8 mouse cellular contexts compared by ENCODE assay signal in genomic region chr6:88189312-88190042, GRCm38 (mm10). TPM values are rescaled to one million over a fixed set of nuclear protein-coding genes. Genes with fewer than 3 reads are reported as not detected.
A peak's percentile ranks its signal among the peaks of the same experiment; 100 is the strongest.
DNase-seq lines count a peak whose midpoint lies in the region; ATAC-seq lines count a peak whose summit lies in the region.

No protein-coding gene starts in this region.

- DNase-seq in R1 (ENCODE audit: low read depth, low spot score) = peak; percentile 97
- DNase-seq in cerebellum, postnatal 14 days = peak; percentile 84 to 90
- peak; percentile 62 to 64 for DNase-seq in frontal cortex, postnatal 25 days (ENCODE audit: low spot score in 2 of 2)
- DNase-seq in layer of hippocampus, postnatal 36 days = peak; percentile 78 to 79
- DNase-seq in lung, postnatal 10 days = peak; percentile 81
- DNase-seq in retina, embryonic 14.5 days (ENCODE audit: low spot score) = peak; percentile 86
- DNase-seq in thymus, postnatal 4 days = peak; percentile 91

- 0 out of 2 replicates have a peak overlapping the region, but pooled peaks have one; percentile 9 for H3K27ac ChIP-seq in hindbrain, embryonic 15.5 days (replicated peaks)

- H3K27me3 ChIP-seq in hindbrain, embryonic 15.5 days = peaks cover 65% of the 10 kb centered on the region

- H3K4me3 ChIP-seq in hindbrain, embryonic 15.5 days = peak overlapping the region; percentile 52

- under 1% methylated on average over 56 of the region's 56 CpGs for WGBS in hindbrain, embryonic 15.5 days

- H3K4me1 ChIP-seq in hindbrain, embryonic 15.5 days (replicated peaks) = peaks cover 32% of the 10 kb centered on the region

- H3K9ac ChIP-seq in hindbrain, embryonic 15.5 days = peak overlapping the region; percentile 18

- peak; percentile 82 for ATAC-seq in hindbrain, embryonic 15.5 days (ENCODE audit: low FRiP score, low read depth)

- H3K36me3 ChIP-seq in hindbrain, embryonic 15.5 days = no peaks in the 10 kb centered on the region

- no peaks in the 10 kb centered on the region for H3K9me3 ChIP-seq in hindbrain, embryonic 15.5 days

- peak overlapping the region; percentile 87 for H3K4me2 ChIP-seq in hindbrain, embryonic 15.5 days

RNA-seq across cellular contexts. Expression of gene Gata2, which starts 4.2 kb away (rescaled TPM):
- polyA plus RNA-seq in hindbrain, embryonic 15.5 days (2015; fragmentation: Nextera tagmentation; extraction: Ambion mirVana) = 18.1 and 20.2 TPM in 2 replicates
- 1 to 10 TPM; 3.7 to 7.8 TPM for total RNA-seq in layer of hippocampus, postnatal 36 days (2021)

RNA-seq across cellular contexts. Expression of gene Dnajb8, which starts 32.6 kb away (rescaled TPM):
- polyA plus RNA-seq in hindbrain, embryonic 15.5 days (2015; fragmentation: Nextera tagmentation; extraction: Ambion mirVana) = not detected in 2 replicates
- not detected for total RNA-seq in layer of hippocampus, postnatal 36 days (2021)

Comparison
In these comparisons a context has a peak if more than half of its experiments do, and no peak if none do; other contexts are left out.
1. Peak in every context shown above with its lines: DNase-seq, ATAC-seq, H3K4me3 ChIP-seq and H3K27ac ChIP-seq.